Mouse (Mus musculus) lung, embryonic 15.5 days (tissue): Measurements from ENCODE around the gene Kazn. TPM values are rescaled to one million over a fixed set of nuclear protein-coding genes. Genes with fewer than 3 reads are reported as not detected.

Experiments
- ATAC-seq: fragments of 200-750 bp; cut with Nextera tagmentation; 2 replicates; pipeline ENCODE4 v1.8.0; 2017; ENCODE audit warnings: moderate number of reproducible peaks, borderline replicate concordance; ENCODE audit not compliant: low FRiP score, low TSS enrichment; ENCODE audit errors: extremely low read depth
- H3K27ac ChIP-seq: fragments of 300-500 bp; sonication (generic); 2 replicates; pipeline ENCODE4 v1.5.1; 2015; ENCODE audit warnings: moderate library complexity, mild to moderate bottlenecking, inconsistent platforms
- H3K27me3 ChIP-seq: fragments of 300-500 bp; sonication (generic); 2 replicates; pipeline ENCODE4 v1.6.1; 2015; ENCODE audit warnings: inconsistent platforms
- H3K36me3 ChIP-seq: fragments of 300-500 bp; sonication (generic); 2 replicates; pipeline ENCODE4 v1.6.1; 2015; ENCODE audit warnings: inconsistent platforms
- H3K4me1 ChIP-seq: fragments of 300-500 bp; sonication (generic); 2 replicates; pipeline ENCODE4 v1.6.1; 2015; ENCODE audit warnings: inconsistent platforms
- H3K4me2 ChIP-seq: fragments of 300-500 bp; sonication (generic); 2 replicates; pipeline ENCODE4 v1.6.1; 2015; ENCODE audit warnings: inconsistent platforms, mild to moderate bottlenecking, moderate library complexity
- H3K4me3 ChIP-seq: fragments of 300-500 bp; sonication (generic); 2 replicates; pipeline ENCODE4 v1.5.1; 2015; ENCODE audit warnings: mild to moderate bottlenecking, inconsistent platforms
- H3K9ac ChIP-seq: fragments of 300-500 bp; sonication (generic); 2 replicates; pipeline ENCODE4 v1.6.1; 2015; ENCODE audit warnings: inconsistent platforms
- H3K9me3 ChIP-seq: fragments of 300-500 bp; sonication (generic); 2 replicates; pipeline ENCODE4 v1.6.1; 2016; ENCODE audit warnings: inconsistent platforms
- WGBS: fragments of 180-500 bp; shearing (Covaris S2); methylation state at CpG from one replicate; pipeline ENCODE4 v1.1.7; 2015; 5-methylcytosine and 5-hydroxymethylcytosine counted together
- polyA plus RNA-seq: library from polyadenylated mRNA; unstranded; fragments of >200 nt; fragmentation: Nextera tagmentation; extraction: Ambion mirVana; gene quantifications from 2 replicates; pipeline ENCODE4 v1.2.1, GENCODE M21; 2015

The Kazn gene
- polyA plus RNA-seq, 1 experiment from 2014 or later: 13.6 TPM

- H3K27me3 ChIP-seq: no peaks in the 10 kb centered on the region
- no peak overlapping the region for H3K4me2 ChIP-seq
- H3K4me1 ChIP-seq: peaks cover 8% of the 10 kb centered on the region; the same call in 1 of the 2 replicates
- no peaks in the 10 kb centered on the region for H3K36me3 ChIP-seq
- no peak for ATAC-seq
- no peak overlapping the region for H3K9ac ChIP-seq
- WGBS: 45% methylated on average over 9 of the region's 9 CpGs
- H3K9me3 ChIP-seq: no peaks in the 10 kb centered on the region
- H3K27ac ChIP-seq: no peak overlapping the region
- H3K4me3 ChIP-seq: no peak overlapping the region
These were observed 185.3 kb downstream of the Kazn start for GRCm38 (mm10) chr4:142053661-142054448.

- no peak for ATAC-seq
- Histone ChIP-seq H3K36me3 (no peaks in the 10 kb centered on the region), H3K4me2 (no peak overlapping the region), H3K27me3 (no peaks in the 10 kb centered on the region), H3K9ac (no peak overlapping the region), H3K9me3 (no peaks in the 10 kb centered on the region), H3K4me3 (no peak overlapping the region), H3K4me1 (peaks cover 8% of the 10 kb centered on the region; the same call in 1 of the 2 replicates), H3K27ac (no peak overlapping the region)
- 46% methylated on average over 4 of the region's 4 CpGs for WGBS
These were observed 185.9 kb downstream of the Kazn start for GRCm38 (mm10) chr4:142053261-142053660.

- H3K9ac ChIP-seq: no peak overlapping the region
- 39% methylated on average over 22 of the region's 22 CpGs for WGBS
- no peak overlapping the region for H3K27ac ChIP-seq
These were observed 186.6 kb downstream of the Kazn start for GRCm38 (mm10) chr4:142052391-142053132.

More at GRCm38 (mm10) chr4:142052391-142053132, 186.6 kb downstream of the Kazn start:
- ATAC-seq: peak; percentile 20; the same call in 1 of the 2 replicates
- no peaks in the 10 kb centered on the region for H3K36me3 ChIP-seq
- H3K27me3 ChIP-seq: no peaks in the 10 kb centered on the region
- H3K4me3 ChIP-seq: no peak overlapping the region
- H3K9me3 ChIP-seq: no peaks in the 10 kb centered on the region
- H3K4me2 ChIP-seq: peak overlapping the region; percentile 12
- H3K4me1 ChIP-seq: peaks cover 8% of the 10 kb centered on the region; the same call in 1 of the 2 replicates

Other genes starting within 250 kb of the Kazn start
- gene Fhad1, start 224.3 kb downstream of the Kazn start, polyA plus RNA-seq: 1.7 TPM in 2 replicates
- gene Tmem51, start 155.1 kb downstream of the Kazn start, polyA plus RNA-seq: 21.8 and 23.1 TPM in 2 replicates